Mouse (Mus musculus) yolk sac, embryonic 10.5 days (tissue): ENCODE data around the gene Nmnat1.

Experiments
- DNase-seq: peaks from one replicate; pipeline ENCODE4 v3.0.0-alpha.2; 2017; ENCODE audit warnings: low spot score

Nmnat1 gene

GRCm38 (mm10) chr4:149485053-149485824 lies at the start of gene Nmnat1, which contains the start of gene Lzic:
Nmnat1 (minus strand) TSS chr4:149485202.
Lzic (plus strand) TSS chr4:149485229.
- DNase-seq = peak; percentile 95

GRCm38 (mm10) chr4:149529691-149530090 lies 44.7 kb upstream of the Nmnat1 start:
- no peak for DNase-seq

GRCm38 (mm10) chr4:149527621-149528354 lies 42.8 kb upstream of the Nmnat1 start:
- no peak for DNase-seq

- no peak for DNase-seq
These were observed 41.3 kb upstream of the Nmnat1 start for GRCm38 (mm10) chr4:149526330-149526729.

- no peak for DNase-seq
These were observed 40.8 kb upstream of the Nmnat1 start for GRCm38 (mm10) chr4:149525811-149526210.

- no peak for DNase-seq
These were observed 40.2 kb upstream of the Nmnat1 start for GRCm38 (mm10) chr4:149525170-149525569.

GRCm38 (mm10) chr4:149523961-149524360 lies 39.0 kb upstream of the Nmnat1 start:
- DNase-seq = no peak

GRCm38 (mm10) chr4:149521258-149521657 lies 36.3 kb upstream of the Nmnat1 start:
- DNase-seq = no peak

- DNase-seq = peak; percentile 22
These were observed 33.6 kb upstream of the Nmnat1 start for GRCm38 (mm10) chr4:149518351-149519220.

- DNase-seq = peak; percentile 99
These were observed 32.9 kb upstream of the Nmnat1 start, which contains the start of gene Ctnnbip1 for GRCm38 (mm10) chr4:149517868-149518340. Ctnnbip1 (plus strand) TSS chr4:149518236.

GRCm38 (mm10) chr4:149515706-149516105 lies 30.7 kb upstream of the Nmnat1 start:
- no peak for DNase-seq

GRCm38 (mm10) chr4:149512072-149512471 lies 27.1 kb upstream of the Nmnat1 start:
- no peak for DNase-seq

- DNase-seq = no peak
These were observed 26.2 kb upstream of the Nmnat1 start for GRCm38 (mm10) chr4:149511221-149511646.

GRCm38 (mm10) chr4:149506904-149507303 lies 21.9 kb upstream of the Nmnat1 start:
- DNase-seq = no peak

GRCm38 (mm10) chr4:149505261-149505967 lies 20.4 kb upstream of the Nmnat1 start:
- DNase-seq = no peak

- no peak for DNase-seq
These were observed 19.9 kb upstream of the Nmnat1 start for GRCm38 (mm10) chr4:149504858-149505257.

- no peak for DNase-seq
These were observed 19.4 kb upstream of the Nmnat1 start for GRCm38 (mm10) chr4:149504363-149504762.

- no peak for DNase-seq
These were observed 14.8 kb upstream of the Nmnat1 start for GRCm38 (mm10) chr4:149499790-149500189.

- DNase-seq = no peak
These were observed 13.9 kb upstream of the Nmnat1 start for GRCm38 (mm10) chr4:149498901-149499300.

- no peak for DNase-seq
These were observed 11.6 kb upstream of the Nmnat1 start for GRCm38 (mm10) chr4:149496612-149497011.

- DNase-seq = no peak
These were observed 6.1 kb upstream of the Nmnat1 start for GRCm38 (mm10) chr4:149491151-149491550.
